Mouse (Mus musculus): ENCODE data around the gene Rhpn2. TPM values are rescaled to one million over a fixed set of nuclear protein-coding genes. Genes with fewer than 3 reads are reported as not detected.

Gene Rhpn2
- polyA plus RNA-seq, 1 experiment from 2014 or later: 5.0 TPM

GRCm38 (mm10) chr7:35322161-35322560, 11.8 kb upstream of the Rhpn2 start:
- no peak overlapping the region for H3K27ac ChIP-seq (replicated peaks)
- no peak for ATAC-seq (ENCODE audit: insufficient read depth)
- no peak overlapping the region for H3K4me3 ChIP-seq (replicated peaks)
- H3K36me3 ChIP-seq (replicated peaks): no peaks in the 10 kb centered on the region
- no peaks in the 10 kb centered on the region for H3K9me3 ChIP-seq (replicated peaks)
- H3K9ac ChIP-seq: no peak overlapping the region
- no peak overlapping the region for H3K4me2 ChIP-seq
- H3K4me1 ChIP-seq (replicated peaks): peaks cover 17% of the 10 kb centered on the region
- H3K27me3 ChIP-seq: peaks cover 7% of the 10 kb centered on the region
- WGBS (ENCODE audit: insufficient replicate concordance): 52% methylated on average over 3 of the region's 3 CpGs

GRCm38 (mm10) chr7:35322732-35323420, 11.1 kb upstream of the Rhpn2 start:
- Histone ChIP-seq H3K9ac (no peak overlapping the region), H3K9me3 (replicated peaks) (no peaks in the 10 kb centered on the region), H3K27me3 (peaks cover 7% of the 10 kb centered on the region), H3K4me3 (replicated peaks) (no peak overlapping the region), H3K36me3 (replicated peaks) (no peaks in the 10 kb centered on the region), H3K27ac (replicated peaks) (no peak overlapping the region), H3K4me1 (replicated peaks) (peaks cover 10% of the 10 kb centered on the region), H3K4me2 (peak overlapping the region; percentile 13; the same call in 1 of the 2 replicates)
- WGBS (ENCODE audit: insufficient replicate concordance): 9% methylated on average over 11 of the region's 13 CpGs
- ATAC-seq (ENCODE audit: insufficient read depth): no peak

GRCm38 (mm10) chr7:35331590-35331989, 2.4 kb upstream of the Rhpn2 start:
- Histone ChIP-seq H3K27ac (replicated peaks) (no peak overlapping the region), H3K27me3 (peaks cover 69% of the 10 kb centered on the region), H3K9me3 (replicated peaks) (no peaks in the 10 kb centered on the region), H3K4me3 (replicated peaks) (no peak overlapping the region), H3K36me3 (replicated peaks) (no peaks in the 10 kb centered on the region), H3K4me2 (no peak overlapping the region), H3K4me1 (replicated peaks) (peaks cover 33% of the 10 kb centered on the region), H3K9ac (no peak overlapping the region)
- WGBS (ENCODE audit: insufficient replicate concordance): 55% methylated on average over 3 of the region's 3 CpGs
- ATAC-seq (ENCODE audit: insufficient read depth): no peak

DNA sequence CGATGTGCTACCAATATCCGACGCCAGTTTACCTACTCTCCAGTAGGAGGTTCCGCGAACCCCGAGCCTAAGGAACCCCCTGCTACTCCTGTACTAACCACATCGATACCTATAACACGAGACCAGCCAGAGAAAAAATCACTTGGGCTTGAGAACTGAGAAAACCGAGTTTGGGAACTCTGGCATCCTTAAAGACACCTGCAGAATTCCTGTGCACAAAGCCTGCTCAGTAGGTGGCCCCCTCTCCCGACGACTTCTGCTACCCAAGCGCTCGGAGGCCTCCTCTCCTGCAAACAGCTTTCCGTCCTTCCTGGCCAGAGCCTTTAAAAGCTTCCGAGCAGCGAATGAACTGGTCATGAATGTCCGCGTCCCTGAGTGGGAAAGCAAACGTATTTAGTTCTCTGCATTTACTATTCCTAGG, 729 bp upstream of the Rhpn2 start:
- Histone ChIP-seq H3K4me2 (peak overlapping the region; percentile 93), H3K27ac (replicated peaks) (no peak overlapping the region), H3K9me3 (replicated peaks) (no peaks in the 10 kb centered on the region), H3K4me1 (replicated peaks) (peaks cover 33% of the 10 kb centered on the region), H3K9ac (no peak overlapping the region; the same call in 1 of the 2 replicates), H3K27me3 (peaks cover 78% of the 10 kb centered on the region), H3K36me3 (replicated peaks) (no peaks in the 10 kb centered on the region), H3K4me3 (replicated peaks) (peak overlapping the region; percentile 63)
- WGBS (ENCODE audit: insufficient replicate concordance): under 1% methylated on average over 19 of the region's 19 CpGs
- no peak for ATAC-seq (ENCODE audit: insufficient read depth)

GRCm38 (mm10) chr7:35334527-35335452, 820 bp downstream of the Rhpn2 start:
- H3K27ac ChIP-seq (replicated peaks): peak overlapping the region; percentile 15; the same call in 1 of the 2 replicates
- H3K4me3 ChIP-seq (replicated peaks): peak overlapping the region; percentile 63
- no peaks in the 10 kb centered on the region for H3K36me3 ChIP-seq (replicated peaks)
- H3K4me1 ChIP-seq (replicated peaks): peaks cover 33% of the 10 kb centered on the region
- peak overlapping the region; percentile 93 for H3K4me2 ChIP-seq
- under 1% methylated on average over 51 of the region's 51 CpGs for WGBS (ENCODE audit: insufficient replicate concordance)
- ATAC-seq (ENCODE audit: insufficient read depth): peak; percentile 1; the same call in 1 of the 2 replicates
- H3K9ac ChIP-seq: peak overlapping the region; percentile 56
- H3K27me3 ChIP-seq: peaks cover 83% of the 10 kb centered on the region
- H3K9me3 ChIP-seq (replicated peaks): no peaks in the 10 kb centered on the region

GRCm38 (mm10) chr7:35340196-35340595, 6.2 kb downstream of the Rhpn2 start:
- 0 out of 2 replicates have a peak overlapping the region, but pooled peaks have one; percentile 1 for H3K27ac ChIP-seq (replicated peaks)
- peaks cover 45% of the 10 kb centered on the region for H3K27me3 ChIP-seq
- H3K4me1 ChIP-seq (replicated peaks): peaks cover 11% of the 10 kb centered on the region
- H3K9me3 ChIP-seq (replicated peaks): no peaks in the 10 kb centered on the region
- 35% methylated on average over 5 of the region's 5 CpGs for WGBS (ENCODE audit: insufficient replicate concordance)
- no peak overlapping the region for H3K9ac ChIP-seq
- 0 out of 2 replicates have a peak, but pooled peaks have one; percentile 31 for ATAC-seq (ENCODE audit: insufficient read depth)
- H3K36me3 ChIP-seq (replicated peaks): no peaks in the 10 kb centered on the region
- no peak overlapping the region for H3K4me3 ChIP-seq (replicated peaks)
- H3K4me2 ChIP-seq: no peak overlapping the region

- 55% methylated on average over 6 of the region's 6 CpGs for WGBS (ENCODE audit: insufficient replicate concordance)
- ATAC-seq (ENCODE audit: insufficient read depth): no peak
- no peak overlapping the region for H3K9ac ChIP-seq
- H3K27me3 ChIP-seq: peaks cover 34% of the 10 kb centered on the region
- H3K4me3 ChIP-seq (replicated peaks): no peak overlapping the region
- H3K36me3 ChIP-seq (replicated peaks): no peaks in the 10 kb centered on the region
- no peak overlapping the region for H3K4me2 ChIP-seq
- H3K27ac ChIP-seq (replicated peaks): no peak overlapping the region
- peaks cover 3% of the 10 kb centered on the region for H3K4me1 ChIP-seq (replicated peaks)
- no peaks in the 10 kb centered on the region for H3K9me3 ChIP-seq (replicated peaks)
Measured at GRCm38 (mm10) chr7:35341282-35341681, 7.3 kb downstream of the Rhpn2 start.

DNA sequence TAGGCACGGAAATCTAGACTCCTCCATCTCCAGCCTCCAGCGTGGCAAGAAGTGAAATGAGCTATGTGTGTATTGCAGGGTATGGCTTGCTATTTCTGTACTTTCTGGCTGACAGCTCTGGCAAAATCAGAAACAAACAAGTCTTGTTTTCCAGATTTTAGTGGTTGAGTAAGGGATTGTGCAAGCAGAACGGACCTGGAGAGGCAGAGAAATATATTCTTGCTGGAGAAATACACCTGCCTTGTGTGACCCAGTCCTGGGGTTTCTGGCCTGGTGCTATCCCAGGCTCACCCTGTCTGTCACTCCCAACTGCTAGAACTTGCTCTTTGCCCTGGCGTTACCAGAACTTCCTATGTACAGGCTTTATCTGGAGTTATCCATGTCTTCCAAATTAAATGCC, 8.5 kb downstream of the Rhpn2 start:
- H3K4me1 ChIP-seq (replicated peaks): peaks cover 3% of the 10 kb centered on the region
- H3K4me3 ChIP-seq (replicated peaks): no peak overlapping the region
- peaks cover 22% of the 10 kb centered on the region for H3K27me3 ChIP-seq
- H3K9me3 ChIP-seq (replicated peaks): no peaks in the 10 kb centered on the region
- 50% methylated on average over 4 of the region's 4 CpGs for WGBS (ENCODE audit: insufficient replicate concordance)
- no peak overlapping the region for H3K4me2 ChIP-seq
- no peak for ATAC-seq (ENCODE audit: insufficient read depth)
- H3K36me3 ChIP-seq (replicated peaks): no peaks in the 10 kb centered on the region
- no peak overlapping the region for H3K27ac ChIP-seq (replicated peaks)
- no peak overlapping the region for H3K9ac ChIP-seq

DNA sequence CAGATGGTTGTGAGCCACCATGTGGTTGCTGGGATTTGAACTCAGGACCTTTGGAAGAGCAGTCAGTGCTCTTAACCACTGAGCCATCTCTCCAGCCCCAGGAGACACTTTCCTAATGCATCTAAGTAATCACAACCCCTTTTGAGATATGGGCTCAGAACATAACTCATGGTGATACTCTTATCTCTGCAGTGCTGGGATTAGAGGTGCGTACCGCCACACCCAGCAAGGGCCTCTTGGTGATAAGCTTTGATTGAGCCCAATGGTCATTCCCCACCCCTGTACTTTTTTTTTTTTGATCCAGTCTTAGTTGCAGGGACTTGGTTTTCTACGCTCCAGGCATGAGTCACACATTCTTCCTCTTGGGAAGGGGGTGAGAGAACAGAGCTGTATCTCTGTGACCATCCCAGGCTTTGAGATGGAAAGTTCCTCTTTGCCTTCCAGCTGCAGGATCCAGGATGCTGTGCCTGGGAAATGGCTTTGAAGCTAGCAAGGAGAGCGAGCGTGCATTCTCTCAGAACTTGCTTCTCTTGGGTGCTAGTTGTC, 10.9 kb downstream of the Rhpn2 start:
- Histone ChIP-seq H3K4me2 (no peak overlapping the region), H3K9me3 (replicated peaks) (no peaks in the 10 kb centered on the region), H3K27ac (replicated peaks) (no peak overlapping the region), H3K4me1 (replicated peaks) (peaks cover 20% of the 10 kb centered on the region), H3K36me3 (replicated peaks) (no peaks in the 10 kb centered on the region), H3K9ac (no peak overlapping the region), H3K27me3 (peaks cover 11% of the 10 kb centered on the region), H3K4me3 (replicated peaks) (no peak overlapping the region)
- ATAC-seq (ENCODE audit: insufficient read depth): no peak
- 58% methylated on average over 5 of the region's 5 CpGs for WGBS (ENCODE audit: insufficient replicate concordance)

DNA sequence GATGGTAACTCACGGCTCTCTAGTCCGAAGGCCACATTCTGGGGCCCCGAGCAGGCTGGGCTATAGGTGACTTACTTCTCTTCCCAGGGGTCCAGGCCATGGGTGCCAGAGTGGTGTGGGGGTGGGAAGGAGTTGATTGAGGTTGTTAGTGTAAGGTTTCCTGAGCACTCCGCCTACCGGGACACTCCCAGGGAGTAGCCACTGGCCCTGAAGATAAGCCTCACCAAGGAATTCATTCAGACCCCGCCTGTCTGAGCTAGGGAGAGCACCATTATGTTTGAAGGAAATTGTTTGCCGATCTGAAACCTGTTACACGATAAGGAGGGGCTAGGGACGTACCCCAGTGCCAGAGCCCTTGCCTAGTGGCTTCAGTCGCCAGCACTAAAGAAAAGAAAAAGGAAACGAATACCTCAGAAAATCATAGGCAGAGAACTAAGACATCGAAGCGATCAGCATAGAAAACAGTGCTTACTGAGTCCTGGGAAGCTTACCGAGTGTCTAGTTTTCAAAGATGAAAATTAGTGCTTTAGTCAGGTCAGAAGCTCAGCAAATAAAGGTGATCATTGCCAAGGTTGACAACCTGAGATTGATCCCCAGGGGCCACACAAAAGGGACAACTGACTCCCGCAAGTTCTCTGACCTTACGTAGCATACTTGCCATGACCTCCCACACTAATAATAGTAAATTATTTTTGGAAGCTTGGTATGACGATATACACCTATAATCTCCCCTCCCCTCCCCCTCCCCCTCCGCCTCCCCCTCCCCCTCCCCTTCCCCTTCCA, 14.1 kb downstream of the Rhpn2 start:
- no peak overlapping the region for H3K4me3 ChIP-seq (replicated peaks)
- H3K36me3 ChIP-seq (replicated peaks): no peaks in the 10 kb centered on the region
- no peaks in the 10 kb centered on the region for H3K9me3 ChIP-seq (replicated peaks)
- 33% methylated on average over 18 of the region's 18 CpGs for WGBS (ENCODE audit: insufficient replicate concordance)
- H3K4me1 ChIP-seq (replicated peaks): peaks cover 18% of the 10 kb centered on the region
- no peak overlapping the region for H3K9ac ChIP-seq
- H3K27ac ChIP-seq (replicated peaks): no peak overlapping the region
- no peak for ATAC-seq (ENCODE audit: insufficient read depth)
- H3K27me3 ChIP-seq: no peaks in the 10 kb centered on the region
- peak overlapping the region; percentile 3; the same call in 1 of the 2 replicates for H3K4me2 ChIP-seq
